Mouse (Mus musculus) embryo, embryonic 10.5 days (tissue): Measurements from ENCODE around the gene Fam169a.

Experiments
- DNase-seq: peaks from one replicate; pipeline ENCODE4 v3.0.0-alpha.2; 2015; ENCODE audit warnings: low spot score

Gene Fam169a

DNA sequence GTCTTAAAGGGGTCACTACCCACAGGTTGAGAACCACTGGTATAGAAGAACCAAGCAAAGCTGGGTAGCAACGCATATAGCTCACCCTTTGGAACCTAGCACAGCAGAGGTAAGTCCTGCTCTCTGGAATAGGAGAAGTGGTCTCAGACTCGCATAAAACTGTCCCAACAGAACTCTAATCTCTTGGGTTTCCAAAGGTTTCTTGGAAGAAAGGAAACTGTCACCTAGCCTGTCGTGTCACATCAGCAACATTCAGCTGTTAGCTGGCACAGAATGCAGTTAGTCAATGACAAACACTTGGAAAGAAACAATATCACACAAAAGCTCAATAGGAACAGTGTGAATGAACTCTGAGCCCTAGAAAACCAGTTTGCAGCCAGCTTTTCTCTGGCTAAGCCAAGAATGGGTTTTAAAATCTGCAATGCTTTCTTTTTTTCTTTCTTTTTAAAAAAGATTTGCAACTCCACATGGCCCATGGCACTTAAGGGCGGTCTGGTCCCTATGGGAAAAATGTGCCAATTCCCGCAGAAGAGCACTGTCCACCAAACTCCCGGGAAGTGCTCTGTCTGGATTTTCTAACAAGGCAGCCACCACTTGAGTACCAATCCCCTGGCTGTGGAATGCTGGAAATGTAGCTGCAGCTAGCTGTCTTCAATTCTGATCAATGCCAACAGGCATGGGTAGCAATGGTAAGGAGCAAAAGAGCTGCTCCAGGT lies 113.2 kb downstream of the Fam169a start:
- DNase-seq: no peak
